28 mouse cellular contexts compared by ENCODE assay signal in genomic region chr6:134725406-134725805, GRCm38 (mm10).
A peak's percentile ranks its signal among the peaks of the same experiment; 100 is the strongest.
DNase-seq lines count a peak whose midpoint lies in the region; ATAC-seq and TF ChIP-seq lines count a peak whose summit lies in the region.
"Had no signal": no experiment of that assay in that cellular context is flagged by ENCODE, and none has a peak within 500 bp of the region (broad histone marks: within the 10 kb centered on the region; RNA-seq: fewer than 3 reads in every experiment).

No protein-coding gene starts in this region.

- no peak for TF ChIP-seq CTCF in liver, postnatal 0 days (IDR thresholded peaks at IDR 0.05; ENCODE audit: low read depth)

- H3K4me1 ChIP-seq in kidney, embryonic 16.5 days (ENCODE audit: insufficient read depth, low read length), result no peaks in the 10 kb centered on the region
- peaks cover 9% of the 10 kb centered on the region for H3K4me1 ChIP-seq in liver, postnatal 0 days (ENCODE audit: insufficient read depth)
- H3K4me1 ChIP-seq: embryonic facial prominence, embryonic 10.5 days; embryonic facial prominence, embryonic 13.5 days; forebrain, embryonic 12.5 days; hindbrain, embryonic 10.5 days had no signal

- no peaks in the 10 kb centered on the region for H3K27me3 ChIP-seq in kidney, embryonic 16.5 days (ENCODE audit: insufficient read depth, low read length)
- no peaks in the 10 kb centered on the region for H3K27me3 ChIP-seq in liver, postnatal 0 days (ENCODE audit: insufficient read depth, low read length)
- H3K27me3 ChIP-seq: embryonic facial prominence, embryonic 13.5 days; forebrain, embryonic 12.5 days; forebrain, embryonic 15.5 days; heart, embryonic 12.5 days; heart, embryonic 15.5 days; hindbrain, embryonic 13.5 days had no signal

- peak overlapping the region; percentile 58; the same call in 1 of the 2 replicates for H3K27ac ChIP-seq in kidney, embryonic 16.5 days (ENCODE audit: low read length)
- H3K27ac ChIP-seq in liver, postnatal 0 days (ENCODE audit: low read depth), result peak overlapping the region; percentile 64
- H3K27ac ChIP-seq: embryonic facial prominence, embryonic 10.5 days; embryonic facial prominence, embryonic 13.5 days; forebrain, embryonic 12.5 days; forebrain, embryonic 15.5 days; heart, embryonic 15.5 days; hindbrain, embryonic 10.5 days; hindbrain, embryonic 13.5 days had no signal

- peaks cover 12% of the 10 kb centered on the region; the same call in 1 of the 2 replicates for H3K36me3 ChIP-seq in kidney, embryonic 16.5 days (ENCODE audit: insufficient read depth, low read length)
- H3K36me3 ChIP-seq in liver, postnatal 0 days (replicated peaks; ENCODE audit: insufficient read depth, low read length), result peaks cover 10% of the 10 kb centered on the region
- H3K36me3 ChIP-seq: hindbrain, embryonic 13.5 days had no signal

- ATAC-seq in kidney, embryonic 16.5 days (ENCODE audit: low FRiP score, low TSS enrichment), result no peak
- ATAC-seq in liver, postnatal 0 days, result no peak
- ATAC-seq in CD4-positive, CD25-positive, alpha-beta regulatory T cell, adult 4 months, result no peak
- ATAC-seq: forebrain, embryonic 15.5 days had no signal

- no peak for TF ChIP-seq EP300 in liver, postnatal 0 days (IDR thresholded peaks at IDR 0.05; ENCODE audit: low read depth)

- H3K4me3 ChIP-seq in kidney, embryonic 16.5 days (ENCODE audit: low read length), result no peak overlapping the region
- H3K4me3 ChIP-seq in liver, postnatal 0 days (ENCODE audit: low read depth, low read length), result no peak overlapping the region
- H3K4me3 ChIP-seq: embryonic facial prominence, embryonic 10.5 days; embryonic facial prominence, embryonic 13.5 days; erythroblast, embryonic 14.5 days; forebrain, embryonic 12.5 days; forebrain, embryonic 15.5 days; heart, embryonic 12.5 days; heart, embryonic 15.5 days; hindbrain, embryonic 10.5 days; hindbrain, embryonic 13.5 days had no signal

- DNase-seq in kidney, adult 11 months, result peak; percentile 34
- DNase-seq in kidney, postnatal 36 days, result no peak
- DNase-seq in kidney, postnatal 10 days, result no peak
- no peak for DNase-seq in liver, postnatal 0 days
- DNase-seq in liver, result no peak
- DNase-seq: adrenal gland, adult 2 months; adrenal gland, postnatal 14 days; B cell, adult 2 months; cerebellum, adult 11 months; cerebellum, adult 2 months; cerebellum, postnatal 10 days; cerebellum, postnatal 36 days; embryo, embryonic 11 days; gastrocnemius, postnatal 25 days; heart, adult 18-20 months; heart, postnatal 10 days; heart, postnatal 36 days had no signal

- H3K4me2 ChIP-seq in kidney, embryonic 16.5 days (replicated peaks; ENCODE audit: low read depth, low read length), result no peak overlapping the region
- no peak overlapping the region for H3K4me2 ChIP-seq in liver, postnatal 0 days (ENCODE audit: low read depth, low read length)
- H3K4me2 ChIP-seq: embryonic facial prominence, embryonic 13.5 days; forebrain, embryonic 12.5 days; forebrain, embryonic 15.5 days; heart, embryonic 12.5 days; heart, embryonic 15.5 days; hindbrain, embryonic 13.5 days had no signal

- H3K9me3 ChIP-seq in kidney, embryonic 16.5 days (ENCODE audit: low read length), result no peaks in the 10 kb centered on the region
- no peaks in the 10 kb centered on the region for H3K9me3 ChIP-seq in liver, postnatal 0 days (ENCODE audit: low read length)
- H3K9me3 ChIP-seq: embryonic facial prominence, embryonic 10.5 days; embryonic facial prominence, embryonic 13.5 days; forebrain, embryonic 12.5 days; forebrain, embryonic 15.5 days; heart, embryonic 12.5 days; heart, embryonic 15.5 days; hindbrain, embryonic 10.5 days; hindbrain, embryonic 13.5 days had no signal

- H3K9ac ChIP-seq in kidney, embryonic 16.5 days (replicated peaks; ENCODE audit: low read length), result no peak overlapping the region
- no peak overlapping the region for H3K9ac ChIP-seq in liver, postnatal 0 days (replicated peaks)
- H3K9ac ChIP-seq: embryonic facial prominence, embryonic 13.5 days; forebrain, embryonic 12.5 days; forebrain, embryonic 15.5 days; heart, embryonic 12.5 days; heart, embryonic 15.5 days; hindbrain, embryonic 13.5 days had no signal
